Mouse (Mus musculus) intestine, postnatal 0 days (tissue): ENCODE results near the gene Cct4. TPM values are rescaled to one million over a fixed set of nuclear protein-coding genes. Genes with fewer than 3 reads are reported as not detected.

ENCODE experiments used
- ATAC-seq: fragments of 200-750 bp; cut with Nextera tagmentation; 2 replicates; pipeline ENCODE4 v1.8.0; 2017; ENCODE audit warnings: mild to moderate bottlenecking, moderate TSS enrichment, moderate library complexity
- H3K27ac ChIP-seq: fragments of 300-500 bp; sonication (generic); 2 replicates; pipeline ENCODE4 v1.5.1; 2014; ENCODE audit warnings: mild to moderate bottlenecking, low read depth, low read length, moderate library complexity
- H3K27me3 ChIP-seq: fragments of 300-500 bp; sonication (generic); replicated peaks from 2 replicates; pipeline ENCODE4 v1.6.1; 2014; ENCODE audit warnings: low read length, mixed read lengths; ENCODE audit not compliant: control insufficient read depth, insufficient read depth
- H3K36me3 ChIP-seq: fragments of 300-500 bp; sonication (generic); 2 replicates; pipeline ENCODE4 v1.6.1; 2014; ENCODE audit warnings: mild to moderate bottlenecking, moderate library complexity; ENCODE audit not compliant: control insufficient read depth, insufficient read depth
- H3K4me1 ChIP-seq: fragments of 300-500 bp; sonication (generic); replicated peaks from 2 replicates; pipeline ENCODE4 v1.6.1; 2014; ENCODE audit warnings: antibody characterized with exemption, low read length, mixed read lengths; ENCODE audit not compliant: control insufficient read depth, insufficient read depth
- H3K4me2 ChIP-seq: fragments of 300-500 bp; sonication (generic); replicated peaks from 2 replicates; pipeline ENCODE4 v1.6.1; 2014; ENCODE audit warnings: low read depth, mild to moderate bottlenecking, moderate library complexity
- H3K4me3 ChIP-seq: fragments of 300-500 bp; sonication (generic); 2 replicates; pipeline ENCODE4 v1.5.1; 2014; ENCODE audit warnings: low read depth, low read length
- H3K9ac ChIP-seq: fragments of 300-500 bp; sonication (generic); 2 replicates; pipeline ENCODE4 v1.6.1; 2014; ENCODE audit warnings: mild to moderate bottlenecking, low read depth, low read length
- H3K9me3 ChIP-seq: fragments of 300-500 bp; sonication (generic); 2 replicates; pipeline ENCODE4 v1.6.1; 2016; ENCODE audit warnings: mixed run types; ENCODE audit not compliant: control insufficient read depth
- CTCF ChIP-seq: sonication (generic); IDR thresholded peaks from 2 replicates; pipeline ENCODE4 v1.5.1; 2016; ENCODE audit warnings: low read depth, mild to moderate bottlenecking, control low read depth, antibody characterized with exemption, moderate library complexity
- WGBS: fragments of 180-500 bp; shearing (Covaris S2); extraction: QIAGEN DNeasy Blood & Tissue Kit; methylation state at CpG from one replicate; pipeline ENCODE4 v1.1.7; 2014; 5-methylcytosine and 5-hydroxymethylcytosine counted together
- polyA plus RNA-seq: library from polyadenylated mRNA; unstranded; fragments of >200 nt; fragmentation: Nextera tagmentation; extraction: Ambion mirVana; gene quantifications from 2 replicates; pipeline ENCODE4 v1.2.1, GENCODE M21; 2015

Gene Cct4
- polyA plus RNA-seq: 95.3 and 101 TPM in 2 replicates

DNA sequence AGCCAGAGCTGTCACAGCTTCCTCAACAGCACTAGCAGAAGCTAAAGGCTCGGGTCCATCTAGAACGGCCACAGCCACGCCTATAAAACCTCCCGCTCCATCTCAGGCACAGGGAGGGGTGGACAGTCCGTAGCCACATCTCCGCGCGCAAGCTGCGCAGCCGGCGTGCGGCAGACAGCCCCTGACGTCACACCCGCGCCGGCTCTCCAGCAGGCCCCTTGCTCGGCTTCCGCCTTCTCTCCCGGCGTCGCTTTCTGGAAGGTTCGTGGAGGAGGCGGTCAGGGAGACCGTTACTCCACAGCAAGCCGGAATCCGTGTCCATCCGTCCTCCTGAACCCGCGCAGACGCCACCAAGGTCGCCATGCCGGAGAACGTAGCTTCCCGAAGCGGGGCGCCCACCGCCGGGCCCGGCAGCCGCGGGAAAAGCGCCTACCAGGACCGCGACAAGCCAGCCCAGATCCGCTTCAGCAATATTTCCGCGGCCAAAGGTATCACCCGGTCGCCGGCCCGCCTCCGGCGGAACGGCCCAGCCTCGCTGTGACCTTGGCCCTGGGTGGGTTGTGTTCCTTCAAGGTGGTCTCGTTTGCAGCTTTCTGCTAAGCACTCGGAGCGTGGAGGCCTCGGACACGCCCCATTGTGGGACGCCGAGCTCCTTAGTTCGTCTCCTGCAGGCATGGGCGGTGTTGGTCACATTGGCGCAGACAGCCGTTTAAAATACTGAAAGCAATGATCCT, at the start of gene Cct4:
Cct4 (plus strand) TSS at position 127 of the 734 bp plus-strand sequence.
- H3K27ac ChIP-seq: peak within 1 kb of the TSS; percentile 82
- under 1% methylated on average over 63 of the region's 66 CpGs for WGBS
- TF ChIP-seq CTCF: no peak
- H3K4me2 ChIP-seq: peak within 1 kb of the TSS; percentile 63
- H3K36me3 ChIP-seq: peaks cover 19% of the 10 kb centered on the region
- H3K9me3 ChIP-seq: no peaks in the 10 kb centered on the region
- ATAC-seq: peak; percentile 97
- H3K9ac ChIP-seq: peak within 1 kb of the TSS; percentile 58
- H3K4me3 ChIP-seq: peak within 1 kb of the TSS; percentile 50
- no peaks in the 10 kb centered on the region for H3K27me3 ChIP-seq
- H3K4me1 ChIP-seq: no peaks in the 10 kb centered on the region

DNA sequence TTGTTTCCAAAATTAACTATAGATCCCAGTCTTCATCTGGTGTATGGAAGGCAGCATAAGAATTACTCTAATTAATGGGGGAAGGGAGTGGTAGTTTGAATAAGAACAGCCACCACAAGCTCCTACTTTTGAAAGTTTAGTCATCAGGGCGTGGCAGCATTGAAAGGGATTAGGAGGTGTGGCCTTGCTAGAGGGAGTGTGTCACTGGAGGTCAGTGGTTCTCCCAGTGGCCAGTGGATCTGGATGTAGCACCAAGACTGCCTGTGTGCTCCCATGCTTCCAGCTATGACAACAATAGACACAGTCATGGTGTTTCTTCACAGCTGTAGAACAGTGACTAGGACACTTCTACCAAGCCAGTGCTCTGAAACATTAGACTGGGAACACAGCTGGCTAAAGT, 41.2 kb upstream of the Cct4 start:
- no peaks in the 10 kb centered on the region for H3K4me1 ChIP-seq
- H3K27ac ChIP-seq: no peak overlapping the region
- H3K27me3 ChIP-seq: no peaks in the 10 kb centered on the region
- H3K9ac ChIP-seq: no peak overlapping the region
- no peaks in the 10 kb centered on the region for H3K9me3 ChIP-seq
- H3K4me3 ChIP-seq: no peak overlapping the region
- no peak overlapping the region for H3K4me2 ChIP-seq
- TF ChIP-seq CTCF: no peak
- 90% methylated on average over 1 of the region's 1 CpGs for WGBS
- ATAC-seq: no peak
- 0 out of 2 replicates have a peak, but pooled peaks cover 5% of the 10 kb centered on the region for H3K36me3 ChIP-seq

DNA sequence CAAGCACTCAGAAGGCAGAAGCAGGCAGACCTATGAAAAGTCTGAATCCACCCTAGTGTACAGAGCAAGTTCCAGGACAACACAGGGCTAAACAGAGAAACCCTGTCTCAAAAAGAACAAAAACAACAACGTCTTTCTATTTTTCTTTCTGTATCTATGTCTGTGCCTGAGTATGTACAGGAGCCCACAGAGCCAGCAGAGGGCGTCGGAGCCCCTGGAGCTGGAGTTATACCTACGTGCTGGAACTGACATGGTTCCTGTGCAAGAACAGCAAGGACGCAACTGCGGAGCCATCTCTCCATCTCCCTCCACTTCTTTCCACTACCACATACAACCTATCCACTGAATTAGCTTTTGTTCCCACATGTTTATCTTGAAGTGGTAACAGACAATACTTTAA, 40.2 kb upstream of the Cct4 start:
- H3K4me2 ChIP-seq: no peak overlapping the region
- H3K4me1 ChIP-seq: no peaks in the 10 kb centered on the region
- no peak overlapping the region for H3K27ac ChIP-seq
- 0 out of 2 replicates have a peak, but pooled peaks cover 5% of the 10 kb centered on the region for H3K36me3 ChIP-seq
- no peak for ATAC-seq
- H3K27me3 ChIP-seq: no peaks in the 10 kb centered on the region
- TF ChIP-seq CTCF: peak; percentile 29; the same call in 1 of the 2 replicates
- no peak overlapping the region for H3K9ac ChIP-seq
- H3K9me3 ChIP-seq: no peaks in the 10 kb centered on the region
- no peak overlapping the region for H3K4me3 ChIP-seq
- WGBS: 93% methylated on average over 6 of the region's 6 CpGs

DNA sequence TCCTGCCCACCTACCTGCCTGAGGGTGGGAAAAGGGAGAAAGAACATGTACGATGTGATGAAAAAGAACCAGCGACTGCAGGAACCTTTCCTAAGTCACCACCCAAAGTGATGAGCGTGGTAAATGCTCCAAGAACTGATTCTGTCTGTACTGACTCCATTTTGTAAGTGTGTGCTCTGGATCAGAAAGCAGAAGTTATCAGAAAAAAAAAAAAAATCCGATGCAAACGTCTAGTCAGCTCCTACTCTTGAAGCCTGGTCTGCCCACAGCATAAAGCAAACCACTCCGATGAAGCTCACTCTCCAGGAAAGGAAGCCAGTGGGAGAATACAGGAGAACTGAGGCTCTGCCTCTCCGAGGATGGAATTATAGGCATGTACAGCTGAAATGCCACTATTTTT, 37.7 kb upstream of the Cct4 start:
- WGBS: 93% methylated on average over 7 of the region's 7 CpGs

DNA sequence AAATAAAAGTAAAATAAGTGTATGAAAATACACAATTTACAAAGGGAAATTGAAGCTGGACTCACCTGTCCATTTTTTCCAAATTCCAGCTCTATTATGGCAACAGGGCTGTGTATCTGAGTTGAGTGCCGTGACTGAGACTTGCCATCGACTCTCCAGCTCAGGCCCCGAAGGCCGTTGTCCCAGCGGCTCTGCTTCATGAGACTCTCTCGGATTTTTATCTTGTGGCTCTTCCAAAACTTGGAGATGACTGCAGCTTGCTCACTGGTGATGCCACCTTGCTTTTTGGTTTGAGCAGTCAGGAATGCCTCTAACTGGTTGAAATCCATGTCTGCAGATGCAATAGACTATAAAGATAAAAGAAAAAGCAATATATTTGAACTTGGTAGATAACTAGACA, 34.0 kb upstream of the Cct4 start:
- WGBS: 96% methylated on average over 6 of the region's 6 CpGs
- Histone ChIP-seq H3K4me2 (no peak overlapping the region), H3K9ac (no peak overlapping the region), H3K36me3 (peaks cover 9% of the 10 kb centered on the region), H3K27ac (no peak overlapping the region), H3K4me1 (no peaks in the 10 kb centered on the region), H3K4me3 (no peak overlapping the region), H3K27me3 (no peaks in the 10 kb centered on the region), H3K9me3 (no peaks in the 10 kb centered on the region)
- TF ChIP-seq CTCF: no peak
- no peak for ATAC-seq

More for the DNA sequence above, 37.7 kb upstream of the Cct4 start:
- peaks cover 9% of the 10 kb centered on the region for H3K36me3 ChIP-seq
- H3K4me3 ChIP-seq: no peak overlapping the region
- no peak for ATAC-seq
- H3K9ac ChIP-seq: no peak overlapping the region
- no peaks in the 10 kb centered on the region for H3K9me3 ChIP-seq
- no peak overlapping the region for H3K4me2 ChIP-seq
- no peak overlapping the region for H3K27ac ChIP-seq
- no peaks in the 10 kb centered on the region for H3K27me3 ChIP-seq
- no peaks in the 10 kb centered on the region for H3K4me1 ChIP-seq
- no peak for TF ChIP-seq CTCF

DNA sequence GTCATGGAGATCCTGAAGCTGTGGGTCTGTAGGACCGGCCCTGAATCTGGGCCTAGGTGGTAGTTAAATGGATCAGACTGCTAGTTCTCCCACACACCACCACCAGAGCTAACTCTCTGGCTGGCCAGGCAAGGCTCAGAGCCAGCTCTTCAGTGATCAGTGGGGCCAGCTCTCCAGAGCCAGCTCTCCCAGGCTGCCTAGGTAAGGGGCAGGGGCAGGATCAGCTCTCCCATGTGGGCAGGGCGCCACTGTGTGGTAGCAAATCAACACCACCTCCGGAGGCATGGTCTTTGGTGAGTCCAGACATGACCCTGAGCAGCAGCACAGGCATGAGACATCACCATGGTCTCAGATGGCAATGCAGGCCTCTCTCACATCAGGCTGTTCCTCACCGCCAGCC, 33.5 kb upstream of the Cct4 start:
- H3K4me1 ChIP-seq: no peaks in the 10 kb centered on the region
- no peak overlapping the region for H3K4me2 ChIP-seq
- WGBS: 75% methylated on average over 4 of the region's 4 CpGs
- no peaks in the 10 kb centered on the region for H3K9me3 ChIP-seq
- peak; percentile 70 for ATAC-seq
- H3K27me3 ChIP-seq: no peaks in the 10 kb centered on the region
- H3K9ac ChIP-seq: no peak overlapping the region
- H3K27ac ChIP-seq: no peak overlapping the region
- H3K4me3 ChIP-seq: no peak overlapping the region
- peaks cover 9% of the 10 kb centered on the region for H3K36me3 ChIP-seq
- TF ChIP-seq CTCF: peak; percentile 89
